Mouse (Mus musculus) adrenal gland, adult 18-20 months (tissue): ENCODE data around the gene Degs2. TPM values are rescaled to one million over a fixed set of nuclear protein-coding genes. Genes with fewer than 3 reads are reported as not detected.
"Not testable (repeated sequence)": the region's sequence is repeated elsewhere in the genome, so short reads cannot be mapped to it uniquely, and the experiment has no call there.

Experiments used
- DNase-seq, 2 experiments: peaks; one replicate each; pipeline ENCODE4 v3.0.0; 2021 to 2022; ENCODE audit warnings: low spot score in 2 of 2
- long read RNA-seq, 2 experiments: library from polyadenylated mRNA; stranded (forward); transcript quantifications; one replicate each; pipeline ENCODE4 v2.0.0; 2021
- total RNA-seq, 2 experiments: library from RNA; stranded (reverse); gene quantifications; 1 replicate in 1 of 2; 2 replicates in 1 of 2; pipeline ENCODE4 v1.2.3; 2021

Gene Degs2
- under 1 TPM in 1 of 2 experiments, not detected in 1; 0.17 TPM for total RNA-seq
- long read RNA-seq, experiment 1 = 0 reads
- long read RNA-seq, experiment 2, partial matches to known transcripts = 0 of 1 reads
- long read RNA-seq, experiment 2, other reads (novel, unspliced or antisense) = 0 of 1 reads

DNA sequence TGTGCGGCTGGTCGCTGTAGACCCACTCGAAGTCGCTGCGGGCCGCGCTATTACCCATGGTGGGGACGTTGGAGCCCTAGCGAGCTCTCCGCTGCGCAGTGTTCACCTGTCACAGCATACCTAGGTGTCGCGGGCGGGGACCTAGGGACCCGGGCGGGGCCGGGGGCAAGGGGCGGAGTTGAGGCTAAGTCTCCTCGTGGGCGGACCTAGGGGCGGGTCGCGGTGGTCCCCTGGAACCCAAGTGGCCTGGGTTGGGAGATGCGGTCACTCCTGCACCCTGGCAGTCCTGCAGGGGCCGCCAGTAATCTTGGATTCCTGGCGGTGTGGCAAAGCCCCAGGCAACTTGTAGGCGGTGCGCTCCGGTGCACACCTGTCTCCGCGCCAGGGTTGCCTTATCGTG lies at the start of gene Degs2:
Gene Degs2 (minus strand): TSS at position 131 of the 400 bp plus-strand sequence.
- no peak for DNase-seq

- DNase-seq = no peak
These were observed 49.7 kb upstream of the Degs2 start for GRCm38 (mm10) chr12:108751790-108752189.

GRCm38 (mm10) chr12:108750226-108750625 lies 48.1 kb upstream of the Degs2 start:
- no peak for DNase-seq

DNA sequence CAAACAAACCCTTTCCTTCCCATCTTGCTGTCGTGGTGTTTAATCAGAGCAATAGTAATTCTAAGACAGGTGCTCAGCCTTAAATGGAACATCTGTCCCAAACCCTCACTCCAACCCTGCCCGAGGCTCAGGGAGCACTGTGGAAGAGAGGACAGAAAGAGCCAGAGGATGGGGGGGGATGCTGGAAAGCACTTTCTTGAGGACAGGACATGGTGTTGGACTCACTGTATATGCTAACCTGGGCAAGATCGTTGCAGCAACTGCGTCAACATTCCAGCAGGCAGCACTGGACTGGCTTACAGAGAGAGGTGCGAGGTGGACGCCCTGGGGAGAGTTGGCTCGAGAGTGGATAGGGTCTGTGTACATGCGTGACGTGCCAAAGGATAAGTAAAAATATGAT lies 47.3 kb upstream of the Degs2 start:
- DNase-seq = no peak

DNA sequence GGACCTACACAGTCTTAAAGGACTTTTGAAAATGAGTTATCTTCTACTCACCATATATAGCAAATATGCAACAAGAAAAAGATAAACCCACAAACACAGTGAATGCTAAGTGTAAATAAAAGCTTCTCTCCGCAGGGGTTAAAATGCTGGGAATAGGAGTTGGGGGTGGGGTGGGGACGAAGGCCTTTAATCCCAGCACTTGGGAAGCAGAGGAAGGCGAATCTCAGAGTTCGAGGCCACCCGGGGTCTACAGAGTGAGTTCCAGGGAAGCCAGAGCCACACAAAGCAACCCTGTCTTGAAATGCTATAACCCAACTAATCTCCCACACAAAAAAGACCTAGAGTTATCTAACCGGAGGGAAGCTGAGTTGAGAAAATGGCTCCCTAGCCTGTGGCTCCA lies 46.9 kb upstream of the Degs2 start:
- DNase-seq = no peak

- DNase-seq = no peak
These were observed 43.9 kb upstream of the Degs2 start for GRCm38 (mm10) chr12:108745990-108746389.

DNA sequence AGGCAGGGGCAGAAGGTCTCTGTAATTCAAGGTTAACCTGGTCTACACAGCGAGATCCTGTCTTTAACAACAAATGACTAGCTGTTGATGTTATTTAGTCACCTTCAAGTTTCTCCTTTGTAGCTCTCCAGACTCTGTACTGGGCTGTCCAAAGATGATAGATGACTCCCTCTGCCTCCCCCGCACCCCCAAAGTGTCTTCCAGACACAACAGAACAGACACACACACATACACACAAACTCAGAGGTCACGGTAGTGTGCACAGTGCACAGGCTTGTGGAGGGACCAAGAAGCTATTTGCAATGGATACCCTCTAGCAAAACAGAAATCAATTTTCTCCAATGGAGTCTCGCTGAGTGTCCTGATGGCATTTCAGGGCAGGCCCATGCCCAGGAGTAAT lies 40.1 kb upstream of the Degs2 start:
- DNase-seq = no peak

- DNase-seq = no peak
These were observed 39.4 kb upstream of the Degs2 start for GRCm38 (mm10) chr12:108741472-108741871.

GRCm38 (mm10) chr12:108738745-108739144 lies 36.6 kb upstream of the Degs2 start:
- DNase-seq = no peak

- DNase-seq = no peak
These were observed 35.7 kb upstream of the Degs2 start for GRCm38 (mm10) chr12:108737838-108738237.

- DNase-seq = no peak
These were observed 32.3 kb upstream of the Degs2 start for GRCm38 (mm10) chr12:108734386-108734785.

DNA sequence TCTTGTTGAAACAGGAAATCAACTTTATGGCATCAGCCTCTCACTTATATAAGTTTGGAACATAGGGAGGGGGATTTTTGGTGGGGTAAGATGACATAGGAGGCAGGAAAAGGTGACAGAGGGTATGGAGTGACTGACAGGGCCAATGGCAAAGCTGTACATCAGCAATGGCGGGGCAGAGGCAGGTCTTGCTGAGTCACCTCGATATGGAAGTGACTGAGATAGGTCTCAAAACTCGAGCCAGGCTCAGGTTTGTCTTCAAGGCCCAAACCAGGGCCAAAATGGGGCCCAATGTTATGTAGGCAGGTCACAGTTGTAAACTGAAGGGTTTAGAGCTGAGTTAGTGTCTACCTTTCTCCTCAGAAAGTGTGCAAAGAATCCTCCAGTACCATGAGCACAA lies 21.7 kb upstream of the Degs2 start:
- DNase-seq = no peak

GRCm38 (mm10) chr12:108722464-108722863 lies 20.3 kb upstream of the Degs2 start:
- DNase-seq = no peak

- no peak for DNase-seq
These were observed 16.4 kb upstream of the Degs2 start for GRCm38 (mm10) chr12:108718485-108718884.

DNA sequence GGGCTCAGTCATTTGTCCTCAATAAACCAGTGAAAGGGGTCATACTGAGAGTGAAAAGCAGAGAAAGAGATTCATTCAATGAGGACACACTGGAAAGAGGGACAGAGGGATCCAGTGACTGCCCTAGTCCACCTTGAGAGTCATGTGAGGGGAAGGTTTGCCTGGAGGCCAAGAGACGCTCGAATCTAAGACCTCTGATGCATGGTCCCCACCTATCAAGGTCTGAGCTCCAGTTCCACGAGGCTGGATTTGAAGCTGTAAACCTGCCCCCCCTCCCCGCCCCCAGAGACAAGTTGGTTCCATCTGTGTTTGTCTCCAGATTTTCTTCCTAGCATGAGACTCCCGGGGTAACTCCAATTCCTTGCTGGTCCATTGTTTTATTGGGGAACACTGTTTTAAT lies 13.7 kb upstream of the Degs2 start:
- DNase-seq = no peak

DNA sequence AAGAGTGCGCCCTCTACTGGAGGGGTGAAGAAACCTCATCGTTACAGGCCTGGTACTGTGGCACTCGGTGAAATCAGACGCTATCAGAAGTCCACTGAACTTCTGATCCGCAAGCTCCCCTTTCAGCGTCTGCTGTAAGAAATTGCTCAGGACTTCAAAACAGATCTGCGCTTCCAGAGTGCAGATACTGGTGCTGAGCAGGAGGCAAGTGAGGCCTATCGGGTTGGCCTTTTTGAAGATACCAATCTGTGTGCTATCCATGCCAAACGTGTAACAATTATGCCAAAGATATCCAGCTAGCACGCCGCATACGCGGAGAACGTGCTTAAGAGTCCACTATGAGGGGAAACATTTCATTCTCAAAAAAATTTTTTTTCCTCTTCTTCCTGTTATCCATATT lies 11.9 kb upstream of the Degs2 start:
- DNase-seq = not testable (repeated sequence)

DNA sequence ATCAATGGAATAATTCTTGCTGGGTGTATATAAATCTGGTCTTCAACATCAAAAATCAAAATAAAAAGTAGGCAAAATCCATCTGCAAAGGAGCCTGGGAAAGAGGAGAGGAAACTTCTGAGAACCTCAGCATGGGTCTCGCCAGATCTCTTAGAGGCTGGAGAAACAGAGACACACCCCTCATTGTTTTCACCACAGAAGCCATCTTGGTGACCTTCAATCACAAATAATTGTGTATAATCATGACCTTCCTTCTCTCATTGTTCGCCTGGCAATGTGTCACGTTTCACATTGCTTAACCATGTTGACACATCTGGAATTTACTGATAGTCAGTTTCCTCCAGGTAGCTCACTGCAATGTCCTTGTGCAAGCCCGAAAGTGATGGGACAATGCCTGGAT lies 10.4 kb upstream of the Degs2 start:
- no peak for DNase-seq

DNA sequence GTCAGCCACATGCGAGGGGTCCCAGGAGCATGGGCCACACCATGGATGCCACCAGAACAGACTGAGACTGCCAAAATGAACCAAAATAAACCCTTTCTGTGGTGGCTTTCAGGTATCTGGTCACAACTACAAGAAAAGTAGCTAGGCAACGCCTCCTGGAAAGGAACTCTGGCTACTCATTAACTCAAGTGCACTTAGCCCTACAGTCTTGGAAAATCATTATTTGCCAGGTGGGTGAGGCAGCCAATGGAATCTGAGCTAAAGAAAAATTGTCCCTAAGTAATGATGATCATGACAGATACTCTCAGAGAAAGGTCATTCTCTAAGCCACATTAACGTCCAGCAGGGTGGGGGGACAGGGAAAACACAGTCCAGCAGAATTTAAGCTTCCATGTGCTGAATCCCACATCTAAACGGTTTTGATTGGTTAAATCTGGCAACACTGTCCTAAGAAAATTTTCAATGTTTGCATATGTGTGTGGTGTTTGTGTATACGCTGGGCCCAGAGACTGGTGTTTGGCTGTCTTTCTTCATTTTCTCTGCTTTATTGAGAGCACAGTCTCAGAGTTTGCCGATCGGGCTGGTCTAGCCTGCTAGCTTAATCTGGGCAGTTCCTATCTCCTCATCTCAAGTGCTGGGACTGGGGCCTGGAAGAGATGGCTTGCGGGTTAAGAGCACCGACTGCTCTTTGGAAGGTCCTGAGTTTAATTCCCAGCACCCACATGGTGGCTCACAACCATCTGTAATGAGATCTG lies 8.9 kb upstream of the Degs2 start:
- DNase-seq = no peak

DNA sequence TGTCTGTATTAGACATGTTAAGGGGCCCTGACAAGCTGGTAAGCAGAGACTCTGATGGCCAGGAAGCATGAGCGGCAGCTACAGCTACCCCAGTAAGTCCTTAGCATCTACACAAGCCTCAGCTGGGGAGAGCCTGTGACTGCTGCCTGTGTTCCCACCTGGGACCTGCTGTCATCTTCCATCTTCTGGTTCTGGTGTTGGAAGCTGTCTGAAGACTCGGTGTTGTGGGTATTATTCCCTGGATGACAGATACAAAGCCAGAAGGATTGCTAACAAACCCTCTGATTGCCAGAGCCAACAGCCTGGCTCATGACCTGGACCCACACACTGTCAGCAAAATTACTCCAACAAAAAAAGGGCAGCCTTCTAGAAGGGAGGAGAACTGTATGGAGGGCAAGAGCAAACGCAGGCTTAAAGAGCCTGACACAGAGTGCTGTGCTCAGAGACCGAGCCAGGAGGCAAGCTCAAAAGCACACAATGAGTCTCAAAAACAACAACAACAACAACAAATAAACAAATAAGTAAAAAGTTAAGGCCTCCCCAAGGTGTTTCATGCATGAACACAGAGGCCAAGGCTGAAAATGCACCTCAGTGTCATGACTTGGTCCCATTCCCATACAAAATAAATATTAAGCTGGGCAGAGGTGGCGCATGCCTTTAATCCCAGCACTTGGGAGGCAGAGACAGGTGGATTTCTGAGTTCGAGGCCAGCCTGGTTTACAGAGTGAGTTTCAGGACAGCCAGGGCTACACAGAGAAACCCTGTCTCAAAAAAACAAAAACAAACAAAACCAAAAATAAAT lies 8.1 kb upstream of the Degs2 start:
- no peak for DNase-seq

- DNase-seq = no peak
These were observed 7.3 kb upstream of the Degs2 start for GRCm38 (mm10) chr12:108709386-108709785.

- no peak for DNase-seq
These were observed 4.0 kb upstream of the Degs2 start for GRCm38 (mm10) chr12:108706129-108706528.

- DNase-seq = no peak
These were observed 3.4 kb upstream of the Degs2 start for GRCm38 (mm10) chr12:108705486-108705885.
